Mouse (Mus musculus) heart, embryonic 15.5 days (tissue): ENCODE data around the gene Saa4. TPM values are rescaled to one million over a fixed set of nuclear protein-coding genes. Genes with fewer than 3 reads are reported as not detected.
"Not testable (repeated sequence)": the region's sequence is repeated elsewhere in the genome, so short reads cannot be mapped to it uniquely, and the experiment has no call there.

Experiments used
- ATAC-seq: fragments of 200-750 bp; cut with Nextera tagmentation; replicated peaks from 2 replicates; pipeline ENCODE4 v1.8.0; 2017; ENCODE audit warnings: low read depth, moderate TSS enrichment; ENCODE audit not compliant: insufficient number of reproducible peaks, insufficient read depth, low FRiP score
- H3K27ac ChIP-seq: fragments of 300-500 bp; sonication (generic); 2 replicates; pipeline ENCODE4 v1.5.1; 2015; ENCODE audit warnings: mild to moderate bottlenecking, inconsistent platforms
- H3K27me3 ChIP-seq: fragments of 300-500 bp; sonication (generic); 2 replicates; pipeline ENCODE4 v1.6.1; 2015; ENCODE audit warnings: inconsistent platforms
- H3K36me3 ChIP-seq: fragments of 300-500 bp; sonication (generic); 2 replicates; pipeline ENCODE4 v1.6.1; 2015; ENCODE audit warnings: mild to moderate bottlenecking, inconsistent platforms
- H3K4me1 ChIP-seq: fragments of 300-500 bp; sonication (generic); replicated peaks from 2 replicates; pipeline ENCODE4 v1.6.1; 2015; ENCODE audit warnings: inconsistent platforms
- H3K4me2 ChIP-seq: fragments of 300-500 bp; sonication (generic); 2 replicates; pipeline ENCODE4 v1.6.1; 2015; ENCODE audit warnings: inconsistent platforms, mild to moderate bottlenecking, moderate library complexity
- H3K4me3 ChIP-seq: fragments of 300-500 bp; sonication (generic); 2 replicates; pipeline ENCODE4 v1.5.1; 2015; ENCODE audit warnings: mild to moderate bottlenecking, inconsistent platforms
- H3K9ac ChIP-seq: fragments of 300-500 bp; sonication (generic); 2 replicates; pipeline ENCODE4 v1.6.1; 2015; ENCODE audit warnings: mild to moderate bottlenecking, inconsistent platforms
- H3K9me3 ChIP-seq: fragments of 300-500 bp; sonication (generic); replicated peaks from 2 replicates; pipeline ENCODE4 v1.6.1; 2016; ENCODE audit warnings: inconsistent platforms
- WGBS: fragments of 180-500 bp; shearing (Covaris S2); methylation state at CpG from one replicate; pipeline ENCODE4 v1.1.7; 2015; ENCODE audit warnings: mixed read lengths; 5-methylcytosine and 5-hydroxymethylcytosine counted together
- polyA plus RNA-seq: library from polyadenylated mRNA; unstranded; fragments of >200 nt; fragmentation: Nextera tagmentation; extraction: Ambion mirVana; gene quantifications from 2 replicates; pipeline ENCODE4 v1.2.1, GENCODE M21; 2015

The Saa4 gene
- polyA plus RNA-seq, result 0.06 TPM in 1 of 2 replicates, not detected in the other

GRCm38 (mm10) chr7:46732458-46732857 is at the start of gene Saa4:
Gene Saa4 (minus strand): TSS chr7:46732603.
- Histone ChIP-seq H3K4me2 (no peak within 1 kb of the TSS), H3K27ac (no peak within 1 kb of the TSS), H3K27me3 (no peaks in the 10 kb centered on the region), H3K36me3 (no peaks in the 10 kb centered on the region), H3K9ac (no peak within 1 kb of the TSS), H3K4me1 (no peaks in the 10 kb centered on the region), H3K4me3 (no peak within 1 kb of the TSS), H3K9me3 (no peaks in the 10 kb centered on the region)
- WGBS, result 73% methylated on average over 4 of the region's 4 CpGs
- ATAC-seq, result no peak

- Histone ChIP-seq H3K9me3 (no peaks in the 10 kb centered on the region), H3K4me1 (no peaks in the 10 kb centered on the region), H3K4me3 (no peak overlapping the region), H3K4me2 (no peak overlapping the region), H3K9ac (no peak overlapping the region), H3K27ac (no peak overlapping the region), H3K27me3 (no peaks in the 10 kb centered on the region), H3K36me3 (peaks cover 67% of the 10 kb centered on the region)
- WGBS, result 55% methylated on average over 4 of the region's 4 CpGs
- no peak for ATAC-seq
Observed at GRCm38 (mm10) chr7:46770706-46771105, 38.3 kb upstream of the Saa4 start.

GRCm38 (mm10) chr7:46768451-46768850 is 36.0 kb upstream of the Saa4 start:
- H3K9me3 ChIP-seq, result no peaks in the 10 kb centered on the region
- H3K27ac ChIP-seq, result no peak overlapping the region
- H3K27me3 ChIP-seq, result no peaks in the 10 kb centered on the region
- H3K9ac ChIP-seq, result no peak overlapping the region
- WGBS, result 82% methylated on average over 7 of the region's 7 CpGs
- no peak for ATAC-seq
- no peak overlapping the region for H3K4me3 ChIP-seq
- H3K4me1 ChIP-seq, result no peaks in the 10 kb centered on the region
- peaks cover 56% of the 10 kb centered on the region for H3K36me3 ChIP-seq
- no peak overlapping the region for H3K4me2 ChIP-seq

- Histone ChIP-seq H3K27me3 (no peaks in the 10 kb centered on the region), H3K9me3 (no peaks in the 10 kb centered on the region), H3K4me2 (no peak overlapping the region), H3K36me3 (peaks cover 57% of the 10 kb centered on the region), H3K9ac (no peak overlapping the region), H3K4me1 (no peaks in the 10 kb centered on the region), H3K4me3 (no peak overlapping the region), H3K27ac (no peak overlapping the region)
- no peak for ATAC-seq
Observed at GRCm38 (mm10) chr7:46767371-46767770, 35.0 kb upstream of the Saa4 start.

- H3K9me3 ChIP-seq, result no peaks in the 10 kb centered on the region
- no peak overlapping the region for H3K9ac ChIP-seq
- no peaks in the 10 kb centered on the region for H3K4me1 ChIP-seq
- H3K27me3 ChIP-seq, result no peaks in the 10 kb centered on the region
- H3K4me2 ChIP-seq, result no peak overlapping the region
- WGBS, result 88% methylated on average over 8 of the region's 8 CpGs
- ATAC-seq, result no peak
- H3K36me3 ChIP-seq, result peaks cover 67% of the 10 kb centered on the region; the same call in 1 of the 2 replicates
- no peak overlapping the region for H3K27ac ChIP-seq
- H3K4me3 ChIP-seq, result no peak overlapping the region
Observed at GRCm38 (mm10) chr7:46764672-46765071, 32.3 kb upstream of the Saa4 start.

GRCm38 (mm10) chr7:46762601-46763000 is 30.2 kb upstream of the Saa4 start:
- no peak overlapping the region for H3K4me3 ChIP-seq
- no peaks in the 10 kb centered on the region for H3K4me1 ChIP-seq
- H3K9me3 ChIP-seq, result no peaks in the 10 kb centered on the region
- 89% methylated on average over 5 of the region's 5 CpGs for WGBS
- no peaks in the 10 kb centered on the region for H3K27me3 ChIP-seq
- no peak overlapping the region for H3K4me2 ChIP-seq
- no peak for ATAC-seq
- peaks cover 52% of the 10 kb centered on the region; the same call in 1 of the 2 replicates for H3K36me3 ChIP-seq
- no peak overlapping the region for H3K27ac ChIP-seq
- H3K9ac ChIP-seq, result no peak overlapping the region

- peaks cover 48% of the 10 kb centered on the region; the same call in 1 of the 2 replicates for H3K36me3 ChIP-seq
Observed at GRCm38 (mm10) chr7:46761049-46761795, 28.8 kb upstream of the Saa4 start.

GRCm38 (mm10) chr7:46751490-46751889 is 19.1 kb upstream of the Saa4 start, which contains the start of gene Saa2:
Gene Saa2 (plus strand): TSS chr7:46751790.
- 74% methylated on average over 3 of the region's 3 CpGs for WGBS
- no peak for ATAC-seq
- no peaks in the 10 kb centered on the region for H3K36me3 ChIP-seq

More at GRCm38 (mm10) chr7:46761049-46761795, 28.8 kb upstream of the Saa4 start:
- Histone ChIP-seq H3K4me1 (no peaks in the 10 kb centered on the region), H3K9me3 (no peaks in the 10 kb centered on the region), H3K4me2 (no peak overlapping the region), H3K27me3 (no peaks in the 10 kb centered on the region), H3K4me3 (no peak overlapping the region), H3K27ac (no peak overlapping the region), H3K9ac (no peak overlapping the region)
- WGBS, result 78% methylated on average over 11 of the region's 11 CpGs
- no peak for ATAC-seq

GRCm38 (mm10) chr7:46748459-46748858 is 16.1 kb upstream of the Saa4 start:
- Histone ChIP-seq H3K4me2 (no peak overlapping the region), H3K9me3 (no peaks in the 10 kb centered on the region), H3K27ac (no peak overlapping the region), H3K36me3 (no peaks in the 10 kb centered on the region), H3K27me3 (no peaks in the 10 kb centered on the region), H3K4me3 (no peak overlapping the region), H3K9ac (no peak overlapping the region), H3K4me1 (no peaks in the 10 kb centered on the region)
- ATAC-seq, result no peak
- WGBS, result 56% methylated on average over 3 of the region's 3 CpGs

More at GRCm38 (mm10) chr7:46751490-46751889, 19.1 kb upstream of the Saa4 start, which contains the start of gene Saa2:
- Histone ChIP-seq H3K4me1 (no peaks in the 10 kb centered on the region), H3K27me3 (no peaks in the 10 kb centered on the region), H3K4me2 (no peak within 1 kb of the TSS), H3K4me3 (no peak within 1 kb of the TSS), H3K9ac (no peak within 1 kb of the TSS), H3K27ac (no peak within 1 kb of the TSS), H3K9me3 (no peaks in the 10 kb centered on the region)

- no peak overlapping the region for H3K27ac ChIP-seq
- no peaks in the 10 kb centered on the region for H3K4me1 ChIP-seq
- no peak overlapping the region for H3K9ac ChIP-seq
- H3K36me3 ChIP-seq, result no peaks in the 10 kb centered on the region
- ATAC-seq, result no peak
- WGBS, result 76% methylated on average over 7 of the region's 7 CpGs
- no peak overlapping the region for H3K4me3 ChIP-seq
- H3K27me3 ChIP-seq, result no peaks in the 10 kb centered on the region
- no peak overlapping the region for H3K4me2 ChIP-seq
- H3K9me3 ChIP-seq, result no peaks in the 10 kb centered on the region
Observed at GRCm38 (mm10) chr7:46746381-46746780, 14.0 kb upstream of the Saa4 start.

GRCm38 (mm10) chr7:46745816-46746215 is 13.4 kb upstream of the Saa4 start:
- WGBS, result 79% methylated on average over 3 of the region's 3 CpGs
- H3K9ac ChIP-seq, result no peak overlapping the region
- no peaks in the 10 kb centered on the region for H3K4me1 ChIP-seq
- H3K4me2 ChIP-seq, result no peak overlapping the region
- no peak overlapping the region for H3K4me3 ChIP-seq
- no peaks in the 10 kb centered on the region for H3K36me3 ChIP-seq
- no peaks in the 10 kb centered on the region for H3K9me3 ChIP-seq
- no peaks in the 10 kb centered on the region for H3K27me3 ChIP-seq
- no peak overlapping the region for H3K27ac ChIP-seq
- ATAC-seq, result no peak

- H3K4me1 ChIP-seq, H3K9me3 ChIP-seq, H3K9ac ChIP-seq, H3K4me3 ChIP-seq, H3K4me2 ChIP-seq, H3K36me3 ChIP-seq, ATAC-seq, H3K27me3 ChIP-seq, H3K27ac ChIP-seq: not testable (repeated sequence)
- WGBS, result 69% methylated on average over 3 of the region's 3 CpGs
Observed at GRCm38 (mm10) chr7:46742880-46743279, 10.5 kb upstream of the Saa4 start, which contains the start of gene Saa1. Gene Saa1 (minus strand): TSS chr7:46742980.
